Mouse (Mus musculus): ENCODE results near the gene Ddn. TPM values are rescaled to one million over a fixed set of nuclear protein-coding genes. Genes with fewer than 3 reads are reported as not detected.

The Ddn gene
- total RNA-seq (2021), result under 1 TPM; 0.64 to 0.79 TPM
- long read RNA-seq, experiment 1, result 0 reads
- long read RNA-seq, experiment 2, result 0 reads

DNA sequence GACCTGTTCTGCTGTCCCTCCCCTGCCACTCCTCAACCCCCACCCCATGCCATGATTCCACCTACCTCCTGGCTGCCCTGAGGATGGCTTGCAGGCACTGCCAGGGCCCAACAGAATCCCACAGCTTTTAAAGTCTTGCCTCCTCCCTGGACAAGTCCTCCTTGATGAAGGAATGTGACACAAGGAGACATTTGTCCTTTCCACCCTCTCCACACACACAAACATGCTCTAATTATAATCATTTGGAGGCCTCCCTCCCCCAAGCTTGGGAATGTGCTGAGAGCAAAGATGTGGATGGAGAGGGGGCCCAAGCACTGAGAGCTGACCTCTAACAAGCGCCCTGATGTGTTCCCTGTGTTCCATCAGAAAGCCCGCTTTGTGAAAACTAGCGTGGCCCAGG lies at the start of gene Ddn:
TSS of gene Ddn (minus strand) at position 101 of the 400 bp plus-strand sequence.
- DNase-seq, result no peak

DNA sequence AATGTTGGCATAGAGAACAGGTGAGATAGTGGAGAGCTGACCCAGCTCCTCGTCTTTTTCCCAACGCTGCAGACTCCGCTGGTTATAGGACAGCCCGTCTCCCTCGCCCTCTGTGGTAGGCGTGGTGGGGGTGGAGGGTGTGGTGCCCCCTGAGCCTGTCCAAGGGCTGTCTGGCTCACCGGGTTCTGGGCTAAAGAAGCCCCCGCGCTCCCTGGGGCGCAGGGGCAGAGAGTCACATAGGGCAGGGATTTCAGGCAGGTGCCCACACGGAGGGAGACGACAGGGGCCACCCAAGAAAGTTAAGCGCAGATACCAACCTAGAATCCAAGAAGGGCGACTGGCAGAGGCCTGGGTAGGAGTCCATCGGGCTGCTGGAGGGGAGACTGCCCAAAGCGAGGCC lies 44.9 kb upstream of the Ddn start:
- no peak for DNase-seq

DNA sequence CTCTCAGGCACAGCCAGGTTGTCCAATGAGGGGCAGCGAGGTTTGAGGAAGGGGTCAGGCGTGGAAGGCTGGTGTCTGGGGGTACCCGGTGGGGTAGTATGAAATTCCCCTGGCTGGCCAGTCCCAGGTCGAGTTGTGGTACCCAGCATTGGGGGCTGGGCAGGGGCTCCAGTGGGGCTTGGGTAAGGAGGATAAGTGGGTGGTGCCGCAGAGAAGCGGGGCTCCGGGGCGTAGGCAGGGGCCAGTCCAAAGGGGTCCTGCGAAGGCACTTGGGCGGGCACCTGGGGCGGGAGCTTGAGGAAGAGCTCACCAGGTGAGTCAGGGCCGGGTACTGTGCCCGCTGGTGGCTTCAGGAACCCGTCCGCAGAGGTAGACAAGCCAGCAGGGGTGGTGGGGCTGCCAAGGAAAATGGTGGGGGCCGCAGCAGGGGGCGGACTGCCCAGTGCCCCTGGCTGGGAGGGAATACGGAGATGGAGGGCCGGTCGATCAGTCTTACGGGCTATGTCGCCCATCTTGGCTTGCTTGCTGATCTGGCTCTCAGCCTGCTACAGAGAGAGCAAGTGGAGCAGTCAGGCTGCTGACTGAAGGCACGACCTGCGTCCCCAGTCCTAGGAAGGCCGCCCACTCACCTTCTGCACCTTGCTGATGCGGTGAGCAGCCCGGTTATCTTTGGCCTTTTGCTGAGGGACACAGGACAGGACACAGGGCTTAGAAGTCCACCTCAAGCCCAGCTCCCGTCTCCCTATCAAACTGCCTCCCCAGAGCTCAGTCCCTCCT lies 44.1 kb upstream of the Ddn start:
- DNase-seq, result no peak

GRCm38 (mm10) chr15:98852733-98853132 lies 43.4 kb upstream of the Ddn start:
- no peak for DNase-seq

GRCm38 (mm10) chr15:98852071-98852470 lies 42.8 kb upstream of the Ddn start:
- no peak for DNase-seq

DNA sequence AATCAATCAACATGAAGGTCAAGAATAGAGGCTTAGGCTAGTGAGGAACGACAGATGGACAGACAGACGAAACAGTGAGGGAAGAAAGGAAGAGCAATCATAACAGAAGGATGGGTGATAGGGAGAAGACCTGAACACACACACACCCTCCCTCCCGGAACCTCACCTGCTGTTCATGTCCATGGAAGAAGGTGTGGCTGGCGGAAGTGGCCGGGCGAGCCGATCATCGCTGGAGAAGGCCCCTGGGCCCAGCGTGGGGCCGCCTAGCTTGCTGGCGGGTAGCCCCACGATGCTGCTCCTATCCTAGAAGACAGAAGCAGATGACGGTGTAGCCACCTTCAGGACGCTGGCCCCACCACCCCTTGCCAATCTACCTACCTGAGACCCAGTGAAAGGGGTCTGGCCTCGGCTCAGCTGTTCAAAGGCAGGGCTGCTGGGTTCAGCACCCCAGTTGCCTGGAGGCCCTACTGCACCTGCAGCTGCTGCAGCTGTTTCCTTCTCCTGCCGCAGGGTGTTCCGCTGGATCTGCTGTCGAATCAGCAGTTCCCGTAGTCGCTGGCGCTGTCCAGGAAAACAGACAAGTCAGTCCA lies 42.0 kb upstream of the Ddn start:
- no peak for DNase-seq

- peak in 1 of 2 experiments; percentile 52 for DNase-seq
Measured at GRCm38 (mm10) chr15:98850668-98851067, 41.4 kb upstream of the Ddn start.

- DNase-seq, result no peak
Measured at GRCm38 (mm10) chr15:98849956-98850600, 40.8 kb upstream of the Ddn start.

DNA sequence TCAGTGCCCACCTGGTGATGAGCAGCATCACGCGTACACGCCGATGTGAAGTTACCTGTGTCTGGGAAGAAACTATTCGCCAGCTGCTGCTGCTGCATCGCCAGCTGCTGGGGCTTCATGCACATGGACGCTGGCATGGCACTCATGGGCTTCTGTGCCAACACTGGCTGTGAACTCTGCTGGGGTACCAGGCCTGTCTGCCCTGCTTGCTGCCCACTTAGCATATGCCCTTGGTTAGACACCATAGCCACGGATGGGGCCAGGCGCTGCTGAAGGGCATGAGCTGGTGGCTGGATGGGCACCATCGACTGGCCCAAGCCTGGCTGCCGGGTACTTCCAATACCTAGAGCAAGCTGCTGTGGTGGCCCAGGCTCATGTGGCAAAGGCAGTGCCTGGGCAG lies 39.9 kb upstream of the Ddn start:
- no peak for DNase-seq

DNA sequence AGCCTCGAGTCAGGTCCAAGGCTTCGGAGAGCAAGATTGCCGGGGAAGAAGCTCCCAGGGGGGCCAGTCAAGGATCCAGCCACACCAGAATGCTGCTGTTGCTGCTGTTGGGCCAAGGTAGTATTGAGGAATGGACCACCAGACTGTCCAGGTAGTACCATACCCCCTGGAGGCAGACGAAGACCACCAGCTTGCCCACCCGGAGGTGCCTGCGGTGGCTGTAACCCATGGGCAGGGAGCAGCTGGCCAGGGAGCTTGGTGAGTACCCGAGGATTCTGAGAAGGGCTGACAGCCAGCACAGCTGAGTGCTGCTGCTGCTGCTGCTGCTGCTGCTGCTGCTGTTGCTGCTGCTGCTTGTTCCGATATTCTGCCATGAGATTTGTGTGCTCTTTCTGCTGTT lies 36.9 kb upstream of the Ddn start:
- DNase-seq, result no peak

- DNase-seq, result no peak
Measured at GRCm38 (mm10) chr15:98845149-98845548, 35.9 kb upstream of the Ddn start.

DNA sequence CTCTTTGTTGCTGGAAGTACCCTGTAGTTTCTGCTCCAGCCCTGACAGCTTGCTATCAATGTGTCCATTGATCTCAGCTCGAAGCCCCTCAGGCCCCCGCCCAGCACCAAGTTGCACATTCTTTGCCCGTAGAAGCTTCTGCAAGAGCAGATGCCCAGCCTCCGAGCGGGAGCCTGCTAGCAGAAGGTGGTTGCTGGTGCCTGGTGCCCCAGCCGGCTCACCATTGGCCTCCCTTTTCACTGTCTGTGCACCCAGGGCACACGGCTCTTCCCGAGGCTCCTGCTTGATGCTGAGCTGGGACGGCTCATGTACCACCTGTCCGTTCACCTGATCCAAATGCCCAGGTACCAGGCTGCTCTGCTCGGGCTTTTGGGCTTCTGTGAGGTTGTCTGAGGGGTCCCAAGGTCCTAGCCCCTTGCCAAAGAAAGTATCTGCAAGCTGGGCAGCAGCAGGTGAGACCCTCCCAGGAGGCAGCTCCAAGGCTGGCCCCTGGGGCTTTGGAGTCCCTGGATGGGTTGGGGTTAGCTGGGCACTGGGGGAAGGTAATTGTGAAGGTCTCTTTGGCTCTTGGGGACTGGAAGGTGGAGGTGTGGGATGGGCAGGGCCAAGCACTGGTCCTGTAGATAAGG lies 34.4 kb upstream of the Ddn start:
- DNase-seq, result no peak

DNA sequence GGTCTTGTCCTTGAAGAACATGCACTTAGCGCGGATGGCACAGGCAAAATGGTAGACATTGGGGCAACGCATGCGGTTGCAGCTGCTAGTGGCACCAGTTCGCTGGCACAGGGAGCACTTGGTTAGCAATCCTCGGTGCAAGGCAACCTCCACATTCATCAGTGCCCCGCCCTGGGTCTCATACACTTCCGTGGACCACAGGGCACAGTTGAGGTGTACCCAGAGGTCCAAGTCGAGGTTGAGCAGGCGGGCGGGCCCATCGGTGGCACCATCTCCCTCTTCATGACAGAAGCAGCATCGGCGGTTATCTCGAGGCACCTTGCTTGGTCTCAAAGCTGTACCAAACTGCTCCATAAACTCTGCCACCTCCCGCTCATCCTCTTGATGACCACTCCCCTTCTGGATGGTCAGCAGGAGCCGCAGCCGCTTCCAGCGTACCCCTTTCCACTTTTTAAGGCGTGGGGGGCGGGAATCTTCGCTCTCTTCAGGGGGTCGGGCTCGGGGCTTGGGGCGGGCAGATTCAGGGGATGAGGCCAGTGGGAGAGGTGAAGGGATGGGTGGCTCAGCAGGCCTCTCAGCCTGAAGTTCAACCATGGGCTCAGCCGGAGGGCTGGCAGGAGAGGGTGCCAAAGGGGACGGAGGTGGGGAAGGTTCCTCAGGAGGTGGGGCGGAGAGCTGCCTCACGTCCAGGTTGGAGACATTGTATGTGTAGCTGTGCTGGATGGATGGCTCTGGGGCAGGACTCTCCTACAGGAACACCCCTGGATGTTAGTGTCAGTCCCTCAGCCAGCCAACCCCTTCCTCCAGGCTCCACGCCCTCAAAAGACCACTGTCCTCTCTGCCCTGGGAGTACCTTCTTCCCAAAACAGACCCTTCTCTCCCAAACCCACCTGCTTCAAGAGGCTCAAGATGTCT lies 30.6 kb upstream of the Ddn start:
- DNase-seq, result no peak

- DNase-seq, result no peak
Measured at GRCm38 (mm10) chr15:98839161-98839560, 29.9 kb upstream of the Ddn start.

GRCm38 (mm10) chr15:98837743-98838103 lies 28.4 kb upstream of the Ddn start:
- no peak for DNase-seq

DNA sequence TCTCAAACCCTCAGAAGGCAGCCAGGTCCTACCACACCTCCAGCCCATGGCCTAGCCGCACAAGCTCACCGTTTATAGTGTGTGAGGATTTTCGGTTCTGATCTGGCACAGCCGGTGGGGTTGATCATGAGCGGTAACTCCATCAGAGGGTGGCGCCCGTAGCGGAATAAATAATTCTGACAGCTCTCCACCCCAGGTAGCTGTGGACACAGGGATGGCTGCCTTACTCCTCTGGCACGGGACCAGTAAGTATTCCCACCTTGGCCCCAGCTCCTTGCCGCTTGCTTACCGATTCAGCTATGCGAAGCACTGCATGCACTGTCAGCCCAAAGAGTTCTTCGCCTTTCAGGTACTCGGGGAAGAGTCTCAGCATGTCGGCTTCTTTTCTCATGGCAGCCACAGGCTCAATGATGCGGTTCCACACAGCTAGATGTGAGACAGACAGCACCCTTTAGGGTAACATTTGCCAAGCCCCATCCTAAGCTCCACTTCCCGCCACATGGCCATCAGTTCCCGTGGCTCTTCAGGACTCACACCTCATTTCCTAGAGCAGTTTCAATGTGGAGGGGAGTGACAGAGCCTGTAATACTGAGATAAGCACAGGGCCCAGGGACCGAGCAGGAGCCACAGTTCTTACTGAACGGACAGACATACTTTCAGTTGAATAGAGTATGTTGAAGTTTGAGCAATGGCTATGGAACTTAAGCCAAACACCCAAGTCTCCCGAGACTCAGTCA lies 27.9 kb upstream of the Ddn start:
- no peak for DNase-seq

GRCm38 (mm10) chr15:98835291-98835690 lies 26.0 kb upstream of the Ddn start:
- no peak for DNase-seq

DNA sequence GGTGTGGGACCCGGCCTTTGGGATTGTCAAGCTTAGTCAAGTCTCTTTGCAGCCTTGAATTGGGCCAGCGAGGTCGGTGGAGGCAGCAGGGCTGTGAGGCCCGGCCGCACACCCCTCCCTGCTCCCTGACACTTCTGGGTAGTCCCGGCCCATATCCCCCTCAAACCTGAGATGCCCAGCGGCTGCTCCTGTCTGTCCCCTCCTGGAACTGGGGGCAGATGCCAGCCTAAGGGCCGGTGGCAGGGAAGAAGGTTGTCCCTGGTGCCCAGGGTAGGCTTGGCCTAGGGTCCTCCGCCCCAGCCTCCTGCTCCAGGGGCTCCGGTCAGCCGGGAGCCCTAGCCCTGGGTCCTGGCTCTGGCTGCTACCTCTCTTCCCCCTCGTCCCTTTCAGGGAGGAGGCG lies 24.8 kb upstream of the Ddn start:
- DNase-seq, result no peak

GRCm38 (mm10) chr15:98833281-98833680 lies 24.0 kb upstream of the Ddn start:
- no peak for DNase-seq

DNA sequence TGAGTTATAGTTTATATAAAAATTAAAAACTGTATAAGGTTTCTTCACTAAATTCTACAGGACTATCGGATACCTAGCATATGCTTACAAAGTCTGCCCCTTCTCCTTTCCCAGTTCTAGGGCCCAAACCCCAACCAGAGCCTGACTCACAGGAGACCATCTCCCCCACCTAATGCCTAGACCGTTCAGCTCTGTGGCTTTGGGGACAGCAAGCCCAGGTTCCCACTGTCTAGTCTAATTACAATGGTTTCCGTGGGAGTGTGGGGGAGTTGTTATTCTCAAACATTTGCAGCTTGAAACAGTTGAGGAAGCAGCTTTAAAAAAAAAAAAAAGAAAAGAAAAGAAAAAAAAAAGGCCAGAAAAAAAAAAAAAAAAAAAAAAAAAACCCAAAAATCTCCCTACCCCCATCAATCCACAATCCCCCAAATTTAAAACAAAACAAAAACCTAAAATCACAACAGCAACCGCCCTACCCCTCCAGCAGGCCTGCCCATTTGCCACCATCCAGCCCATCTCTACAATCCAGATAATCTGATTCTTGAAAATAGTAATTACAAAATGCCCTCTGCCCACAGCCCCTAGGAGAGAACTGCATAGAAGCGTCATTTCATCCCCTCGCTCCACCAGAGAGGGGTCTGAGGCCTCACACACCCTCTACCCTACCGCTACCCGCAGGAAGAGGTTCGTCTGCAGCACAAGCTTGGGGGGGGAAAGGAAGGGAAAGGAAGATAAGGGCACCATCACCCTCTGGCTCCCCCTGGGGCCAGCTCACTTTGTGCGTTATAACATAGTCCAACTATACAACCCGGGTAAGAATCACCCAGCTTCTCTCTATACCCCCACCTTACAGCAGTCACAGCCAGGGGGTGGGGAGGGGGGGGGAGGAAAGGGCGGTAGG lies 23.1 kb upstream of the Ddn start:
- DNase-seq, result no peak
